Mouse (Mus musculus) right cerebral cortex, postnatal 10 days (tissue): ENCODE measurements at regions not wholly inside any gene's neighbourhood (a gene's known extent, or its start where the extent isn't known, plus 50 kb on each side); places are given as distances from the start of the nearest gene placed in this dataset.

Source experiments
- DNase-seq, 2 experiments: peaks; one replicate each; pipeline ENCODE4 v3.0.0; 2021; ENCODE audit warnings: low spot score in 2 of 2

DNA sequence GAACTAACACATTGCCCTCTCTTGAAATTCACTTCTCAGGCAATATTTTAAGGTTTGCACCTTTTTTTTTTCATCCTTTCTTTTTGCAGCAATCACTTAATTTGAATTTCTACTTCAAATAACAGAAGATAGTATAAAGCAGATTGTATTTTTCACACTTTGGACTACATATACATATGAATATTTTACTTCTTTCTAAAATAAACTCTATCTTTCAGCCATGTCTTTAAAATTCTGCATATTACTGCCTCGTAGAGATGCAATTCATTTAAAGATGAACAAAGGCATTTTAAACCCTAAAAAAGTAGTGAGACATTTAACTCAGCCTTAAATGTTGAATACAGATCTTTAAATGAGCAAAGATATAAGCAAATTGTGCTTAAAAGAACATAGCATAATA lies 739.1 kb upstream of the Cdh10 start:
- no peak for DNase-seq
